Comparison of ENCODE assay signal across 9 mouse cellular contexts in the genomic region with DNA sequence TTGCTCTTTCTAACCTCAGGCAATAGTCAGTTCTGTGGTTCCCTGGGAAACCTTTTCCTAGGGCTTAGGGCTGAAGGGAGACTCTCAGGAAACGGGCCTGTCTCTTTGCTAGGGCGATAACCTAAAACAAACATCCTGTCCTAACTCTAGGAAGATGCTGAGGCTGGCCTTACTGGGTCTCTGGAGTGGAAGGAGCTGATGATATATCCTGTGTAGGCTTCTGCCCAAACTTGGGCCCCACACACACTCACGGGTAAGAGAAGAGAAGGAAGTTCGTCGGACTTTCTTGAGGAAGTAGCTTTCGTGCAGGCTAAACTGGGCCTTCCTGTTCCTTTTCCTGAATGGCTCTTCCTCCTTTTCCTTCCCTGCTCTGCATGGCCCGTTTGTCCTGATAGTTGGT. TPM values are rescaled to one million over a fixed set of nuclear protein-coding genes. Genes with fewer than 3 reads are reported as not detected.
DNase-seq lines count a peak whose midpoint lies in the region; ATAC-seq lines count a peak whose summit lies in the region.
"Had no signal": no experiment of that assay in that cellular context is flagged by ENCODE, and none has a peak within 500 bp of the region (broad histone marks: within the 10 kb centered on the region; RNA-seq: fewer than 3 reads in every experiment).

No protein-coding gene starts in this region.

- intact Hi-C loops in heart, postnatal 25 days (cut with DNase I): no loop called here

- peak; percentile 83 for ATAC-seq in common myeloid progenitor, adult 5-6 weeks (replicated peaks; ENCODE audit: low read depth, poor library complexity, severe bottlenecking)

- peak; percentile 78 for DNase-seq in heart, adult 8-10 months (ENCODE audit: low spot score)
- no peak for DNase-seq in heart, postnatal 25 days (ENCODE audit: low spot score)
- peak; percentile 68 for DNase-seq in kidney, adult 9 months
- peak; percentile 80 for DNase-seq in lung, postnatal 36 days
- no peak for DNase-seq in spleen, adult 12 weeks (ENCODE audit: low spot score)
- no peak for DNase-seq in natural killer cell, adult 2 months (ENCODE audit: low spot score in 2 of 2)
- DNase-seq in adrenal gland, postnatal 25 days: no peak
- DNase-seq: right cerebral cortex, postnatal 4 days had no signal

RNA-seq across cellular contexts. Expression of gene Zfp710, which starts 19.6 kb away (rescaled TPM):
- total RNA-seq in heart, adult 8-10 months (2022): 10 to 100 TPM; 28.5 to 39.5 (median 31.3) TPM
- total RNA-seq in heart, postnatal 25 days (2021): 10 to 100 TPM; 27.7 to 29.9 TPM
- 17.8 and 20.4 TPM in 2 replicates for total RNA-seq in common myeloid progenitor, adult 5-6 weeks (2017)
- 18.5 and 21.4 TPM in 2 replicates for total RNA-seq in adrenal gland, postnatal 25 days (2021)

Comparison
In these comparisons a context has a peak if more than half of its experiments do, and no peak if none do; other contexts are left out.
1. DNase-seq: peak in heart, adult 8-10 months (single experiment), kidney, adult 9 months (single experiment) and lung, postnatal 36 days (single experiment); none in heart, postnatal 25 days (single experiment), spleen, adult 12 weeks (single experiment), natural killer cell, adult 2 months (0 of 2) and adrenal gland, postnatal 25 days (single experiment).